Mouse (Mus musculus) gonadal fat pad, adult 2 months (tissue): ENCODE results near the gene Glipr1l2. TPM values are rescaled to one million over a fixed set of nuclear protein-coding genes. Genes with fewer than 3 reads are reported as not detected.
"Not testable (repeated sequence)": the region's sequence is repeated elsewhere in the genome, so short reads cannot be mapped to it uniquely, and the experiment has no call there.

Experiments used
- DNase-seq: peaks from one replicate; pipeline ENCODE4 v3.0.0-alpha.2; 2012; ENCODE audit warnings: low read depth
- polyA plus RNA-seq: library from polyadenylated mRNA; depleted of rRNA; stranded (reverse); fragments of >200 nt; gene quantifications from 2 replicates; pipeline ENCODE4 v1.2.3, GENCODE M21; 2012; rRNA removed

Glipr1l2 gene
- polyA plus RNA-seq: 0.11 TPM in 1 of 2 replicates, not detected in the other

GRCm38 (mm10) chr10:112083157-112083556 is at the start of gene Glipr1l2:
TSS of gene Glipr1l2 (plus strand) at chr10:112083354.
- DNase-seq: no peak

- not testable (repeated sequence) for DNase-seq
These were observed 39.6 kb upstream of the Glipr1l2 start for GRCm38 (mm10) chr10:112043523-112043922.

- DNase-seq: not testable (repeated sequence)
These were observed 38.9 kb upstream of the Glipr1l2 start for GRCm38 (mm10) chr10:112044283-112044682.

GRCm38 (mm10) chr10:112051220-112051619 is 31.9 kb upstream of the Glipr1l2 start:
- DNase-seq: no peak

GRCm38 (mm10) chr10:112051956-112052355 is 31.2 kb upstream of the Glipr1l2 start:
- not testable (repeated sequence) for DNase-seq

- no peak for DNase-seq
These were observed 23.2 kb upstream of the Glipr1l2 start, which contains the start of gene Glipr1l1 for GRCm38 (mm10) chr10:112059702-112060582. TSS of gene Glipr1l1 (plus strand) at chr10:112060189.

GRCm38 (mm10) chr10:112060583-112060934 is 22.6 kb upstream of the Glipr1l2 start:
- DNase-seq: not testable (repeated sequence)

- DNase-seq: no peak
These were observed 3.1 kb upstream of the Glipr1l2 start for GRCm38 (mm10) chr10:112080044-112080443.

GRCm38 (mm10) chr10:112105785-112106184 is 22.6 kb downstream of the Glipr1l2 start:
- DNase-seq: not testable (repeated sequence)

GRCm38 (mm10) chr10:112110401-112110800 is 27.2 kb downstream of the Glipr1l2 start:
- no peak for DNase-seq

- not testable (repeated sequence) for DNase-seq
These were observed 41.9 kb downstream of the Glipr1l2 start for GRCm38 (mm10) chr10:112125090-112125489.

- DNase-seq: not testable (repeated sequence)
These were observed 44.6 kb downstream of the Glipr1l2 start for GRCm38 (mm10) chr10:112127682-112128230.

GRCm38 (mm10) chr10:112132194-112132593 is 49.0 kb downstream of the Glipr1l2 start:
- no peak for DNase-seq

GRCm38 (mm10) chr10:112138050-112138870 is 55.1 kb downstream of the Glipr1l2 start:
- no peak for DNase-seq

- no peak for DNase-seq
These were observed 55.8 kb downstream of the Glipr1l2 start for GRCm38 (mm10) chr10:112138871-112139430.

GRCm38 (mm10) chr10:112139834-112140233 is 56.7 kb downstream of the Glipr1l2 start:
- DNase-seq: no peak

Other genes starting within 250 kb of the Glipr1l2 start
- 6.8 and 8.8 TPM in 2 replicates for gene Krr1, start 110.7 kb upstream of the Glipr1l2 start, polyA plus RNA-seq
- gene Glipr1, start 80.7 kb upstream of the Glipr1l2 start, polyA plus RNA-seq: 3.4 and 4.7 TPM in 2 replicates
- 0.19 TPM in 1 of 2 replicates, not detected in the other for gene Glipr1l1, start 23.2 kb upstream of the Glipr1l2 start, polyA plus RNA-seq
- gene Glipr1l3, start 77.0 kb downstream of the Glipr1l2 start, polyA plus RNA-seq: 0.29 TPM in 1 of 2 replicates, not detected in the other
- gene Caps2, start 80.3 kb downstream of the Glipr1l2 start, polyA plus RNA-seq: 0.19 and 0.42 TPM in 2 replicates
- gene Kcnc2, start 187.8 kb downstream of the Glipr1l2 start, polyA plus RNA-seq: 1.1 and 2.0 TPM in 2 replicates